21 mouse cellular contexts compared by ENCODE assay signal in the genomic region with DNA sequence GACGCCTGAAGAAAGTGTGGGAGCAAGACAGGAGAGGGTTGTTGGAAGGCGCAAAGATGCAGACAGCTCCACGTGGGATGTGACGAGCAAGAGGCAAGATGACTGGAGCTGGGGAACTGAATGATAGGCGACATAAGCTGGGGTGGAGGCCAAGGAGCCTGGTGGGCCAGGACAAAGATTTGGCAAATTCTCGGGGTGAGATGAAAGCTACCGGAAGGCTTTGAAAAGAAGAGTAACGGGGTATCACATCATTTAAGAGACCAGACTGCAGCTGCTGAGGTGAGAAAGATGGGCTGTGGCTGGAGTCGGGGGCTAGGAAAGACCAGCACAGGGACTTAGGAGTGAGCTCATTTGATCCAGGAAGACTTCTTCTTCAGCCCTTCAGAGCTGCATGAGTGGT.
DNase-seq lines count a peak whose midpoint lies in the region; ATAC-seq and TF ChIP-seq lines count a peak whose summit lies in the region.
"Had no signal": no experiment of that assay in that cellular context is flagged by ENCODE, and none has a peak within 500 bp of the region (broad histone marks: within the 10 kb centered on the region; RNA-seq: fewer than 3 reads in every experiment).

No protein-coding gene starts in this region.

- no peaks in the 10 kb centered on the region for H3K36me3 ChIP-seq in forebrain, postnatal 0 days (ENCODE audit: insufficient read depth)
- no peaks in the 10 kb centered on the region for H3K36me3 ChIP-seq in forebrain, embryonic 15.5 days
- no peaks in the 10 kb centered on the region for H3K36me3 ChIP-seq in lung, embryonic 15.5 days
- H3K36me3 ChIP-seq in lung, postnatal 0 days (ENCODE audit: insufficient read depth, low read length) = no peaks in the 10 kb centered on the region
- H3K36me3 ChIP-seq: embryonic facial prominence, embryonic 15.5 days; forebrain, embryonic 10.5 days; heart, embryonic 12.5 days; hindbrain, embryonic 12.5 days had no signal

- H3K27ac ChIP-seq in forebrain, postnatal 0 days (ENCODE audit: low read depth, low read length) = no peak overlapping the region
- no peak overlapping the region for H3K27ac ChIP-seq in forebrain, embryonic 15.5 days (replicated peaks)
- H3K27ac ChIP-seq in lung, embryonic 15.5 days = peak overlapping the region; percentile 74; the same call in 1 of the 2 replicates
- H3K27ac ChIP-seq in lung, postnatal 0 days (ENCODE audit: low read length) = no peak overlapping the region
- H3K27ac ChIP-seq: embryonic facial prominence, embryonic 15.5 days; forebrain, embryonic 10.5 days; gastrocnemius, adult 2 months; hindbrain, embryonic 12.5 days had no signal

- peak; percentile 45; the same call in 1 of the 2 replicates for ATAC-seq in forebrain, postnatal 0 days
- ATAC-seq in forebrain, embryonic 15.5 days (replicated peaks) = no peak
- ATAC-seq in lung, embryonic 15.5 days (ENCODE audit: borderline replicate concordance, extremely low read depth, low FRiP score, low TSS enrichment) = peak; percentile 88
- peak; percentile 88 for ATAC-seq in lung, postnatal 0 days
- ATAC-seq: forebrain, embryonic 14.5 days; hindbrain, embryonic 16.5 days had no signal

- peaks cover 5% of the 10 kb centered on the region; the same call in 1 of the 2 replicates for H3K4me1 ChIP-seq in forebrain, postnatal 0 days (ENCODE audit: insufficient read depth)
- no peaks in the 10 kb centered on the region for H3K4me1 ChIP-seq in forebrain, embryonic 15.5 days
- peaks cover 19% of the 10 kb centered on the region for H3K4me1 ChIP-seq in lung, embryonic 15.5 days
- H3K4me1 ChIP-seq in lung, postnatal 0 days (ENCODE audit: insufficient read depth, low read depth, low read length) = peaks cover 3% of the 10 kb centered on the region; the same call in 1 of the 2 replicates
- H3K4me1 ChIP-seq: embryonic facial prominence, embryonic 15.5 days; heart, embryonic 12.5 days; hindbrain, embryonic 12.5 days had no signal

- no peak overlapping the region for H3K9ac ChIP-seq in forebrain, postnatal 0 days
- no peak overlapping the region for H3K9ac ChIP-seq in forebrain, embryonic 15.5 days (replicated peaks)
- H3K9ac ChIP-seq in lung, embryonic 15.5 days = no peak overlapping the region
- H3K9ac ChIP-seq in lung, postnatal 0 days (replicated peaks; ENCODE audit: low read depth) = no peak overlapping the region
- H3K9ac ChIP-seq: embryonic facial prominence, embryonic 15.5 days; heart, embryonic 12.5 days; hindbrain, embryonic 12.5 days had no signal

- TF ChIP-seq CTCF in forebrain, postnatal 0 days (IDR thresholded peaks at IDR 0.05; ENCODE audit: low read depth) = no peak
- TF ChIP-seq CTCF in lung, postnatal 0 days (IDR thresholded peaks at IDR 0.05) = no peak

- TF ChIP-seq EP300 in lung, postnatal 0 days (IDR thresholded peaks at IDR 0.05) = peak; percentile 60; the same call in 1 of the 2 replicates

- no peak overlapping the region for H3K4me3 ChIP-seq in forebrain, postnatal 0 days (ENCODE audit: low read depth, low read length)
- H3K4me3 ChIP-seq in forebrain, embryonic 15.5 days = no peak overlapping the region
- H3K4me3 ChIP-seq in lung, embryonic 15.5 days = no peak overlapping the region
- no peak overlapping the region for H3K4me3 ChIP-seq in lung, postnatal 0 days (ENCODE audit: low read depth, low read length)
- H3K4me3 ChIP-seq: embryonic facial prominence, embryonic 15.5 days; erythroblast, embryonic 14.5 days; forebrain, embryonic 10.5 days; gastrocnemius, adult 2 months; heart, embryonic 12.5 days; hindbrain, embryonic 12.5 days had no signal

- H3K27me3 ChIP-seq in forebrain, postnatal 0 days (ENCODE audit: insufficient read depth, low read length) = no peaks in the 10 kb centered on the region
- no peaks in the 10 kb centered on the region for H3K27me3 ChIP-seq in forebrain, embryonic 15.5 days
- no peaks in the 10 kb centered on the region for H3K27me3 ChIP-seq in lung, embryonic 15.5 days
- no peaks in the 10 kb centered on the region for H3K27me3 ChIP-seq in lung, postnatal 0 days (replicated peaks; ENCODE audit: insufficient read depth, low read length)
- H3K27me3 ChIP-seq: embryonic facial prominence, embryonic 15.5 days; heart, embryonic 12.5 days; hindbrain, embryonic 12.5 days had no signal

- no peaks in the 10 kb centered on the region for H3K9me3 ChIP-seq in forebrain, postnatal 0 days (ENCODE audit: low read length)
- H3K9me3 ChIP-seq in forebrain, embryonic 15.5 days = no peaks in the 10 kb centered on the region
- no peaks in the 10 kb centered on the region for H3K9me3 ChIP-seq in lung, embryonic 15.5 days
- no peaks in the 10 kb centered on the region for H3K9me3 ChIP-seq in lung, postnatal 0 days (ENCODE audit: low read length)
- H3K9me3 ChIP-seq: embryonic facial prominence, embryonic 15.5 days; forebrain, embryonic 10.5 days; heart, embryonic 12.5 days had no signal

- no peak for DNase-seq in forebrain, postnatal 0 days
- no peak for DNase-seq in lung, adult 18-20 months
- DNase-seq in lung, postnatal 0 days (ENCODE audit: low spot score) = peak; percentile 74
- DNase-seq in lung, postnatal 4 days = peak; percentile 58 to 85
- no peak for DNase-seq in spleen, postnatal 14 days (ENCODE audit: low spot score in 2 of 2)
- DNase-seq: adrenal gland, postnatal 14 days; cerebellum, adult 18-20 months; cerebellum, adult 9-11 months; embryo, embryonic 11 days; gastrocnemius, adult 2 months; gastrocnemius, postnatal 25 days; heart, postnatal 4 days had no signal

- WGBS in forebrain, postnatal 0 days = 67% methylated on average over 9 of the region's 9 CpGs
- 69% methylated on average over 9 of the region's 9 CpGs for WGBS in forebrain, embryonic 15.5 days
- WGBS in lung, embryonic 15.5 days = 47% methylated on average over 9 of the region's 9 CpGs
- 66% methylated on average over 9 of the region's 9 CpGs for WGBS in lung, postnatal 0 days

- no peak overlapping the region for H3K4me2 ChIP-seq in forebrain, postnatal 0 days (ENCODE audit: low read depth)
- H3K4me2 ChIP-seq in forebrain, embryonic 15.5 days (replicated peaks) = no peak overlapping the region
- H3K4me2 ChIP-seq in lung, embryonic 15.5 days = no peak overlapping the region
- H3K4me2 ChIP-seq in lung, postnatal 0 days (replicated peaks; ENCODE audit: low read depth, low read length) = no peak overlapping the region
- H3K4me2 ChIP-seq: embryonic facial prominence, embryonic 15.5 days; heart, embryonic 12.5 days; hindbrain, embryonic 12.5 days had no signal

Comparison
In these comparisons a context has a peak if more than half of its experiments do, and no peak if none do; other contexts are left out.
1. DNase-seq: peak in lung, postnatal 0 days (single experiment) and lung, postnatal 4 days (2 of 2); none in forebrain, postnatal 0 days (single experiment), lung, adult 18-20 months (0 of 2) and spleen, postnatal 14 days (0 of 2).